Mouse (Mus musculus) liver, adult 2 months (tissue): ENCODE results near the gene Smc1b. TPM values are rescaled to one million over a fixed set of nuclear protein-coding genes. Genes with fewer than 3 reads are reported as not detected.
"Not testable (repeated sequence)": the region's sequence is repeated elsewhere in the genome, so short reads cannot be mapped to it uniquely, and the experiment has no call there.

Experiments used
- DNase-seq: peaks from one replicate; pipeline ENCODE4 v3.0.0-alpha.2; 2011; ENCODE audit warnings: low read depth, low spot score; ENCODE audit errors: extremely low read depth
- H3K27ac ChIP-seq: fragments of 200-500 bp; replicated peaks from 2 replicates; pipeline ENCODE4 v1.5.1; 2012; ENCODE audit warnings: low read depth, mild to moderate bottlenecking, control low read depth, inconsistent platforms, low read length; ENCODE audit not compliant: insufficient read depth
- H3K27me3 ChIP-seq: fragments of 200-500 bp; 2 replicates; pipeline ENCODE4 v1.6.1; 2012; ENCODE audit warnings: mild to moderate bottlenecking, moderate library complexity, low read length, inconsistent platforms; ENCODE audit not compliant: control insufficient read depth, insufficient read depth
- H3K36me3 ChIP-seq: fragments of 200-500 bp; 2 replicates; pipeline ENCODE4 v1.6.1; 2012; ENCODE audit warnings: low read length, inconsistent platforms; ENCODE audit not compliant: control insufficient read depth, insufficient read depth
- H3K4me1 ChIP-seq: fragments of 200-500 bp; 2 replicates; pipeline ENCODE4 v1.6.1; 2011; ENCODE audit warnings: low read length; ENCODE audit not compliant: control insufficient read depth, insufficient read depth
- H3K4me3 ChIP-seq: fragments of 200-500 bp; 2 replicates; pipeline ENCODE4 v1.5.1; 2011; ENCODE audit warnings: low read depth, mild to moderate bottlenecking, control low read depth, low read length, moderate library complexity; ENCODE audit not compliant: insufficient read depth
- H3K79me2 ChIP-seq: fragments of 200-500 bp; 2 replicates; pipeline ENCODE4 v1.6.1; 2012; ENCODE audit warnings: inconsistent platforms, mild to moderate bottlenecking, low read length, moderate library complexity; ENCODE audit not compliant: control insufficient read depth, insufficient read depth
- H3K9ac ChIP-seq: fragments of 200-500 bp; 2 replicates; pipeline ENCODE4 v1.6.1; 2012; ENCODE audit warnings: low read depth, mild to moderate bottlenecking, control low read depth, inconsistent platforms, low read length
- CTCF ChIP-seq: fragments of 200-500 bp; IDR thresholded peaks from 2 replicates; pipeline ENCODE4 v1.5.1; 2011; ENCODE audit warnings: low read depth, low read length, control low read depth
- POLR2A ChIP-seq: fragments of 200-500 bp; IDR thresholded peaks from 2 replicates; pipeline ENCODE4 v1.6.1; 2011; ENCODE audit warnings: low read length, control low read depth; ENCODE audit not compliant: insufficient read depth; ENCODE audit errors: extremely low read depth
- WGBS: fragments of 180-500 bp; shearing (Covaris S2); methylation state at CpG from one replicate; pipeline ENCODE4 v1.1.7; 2018; 5-methylcytosine and 5-hydroxymethylcytosine counted together
- polyA plus RNA-seq: library from polyadenylated mRNA; depleted of rRNA; stranded (reverse); fragments of >200 nt; gene quantifications from 2 replicates; pipeline ENCODE4 v1.2.3, GENCODE M21; 2012
- total RNA-seq: library from RNA; depleted of rRNA; stranded (reverse); fragments of >200 nt; gene quantifications from 2 replicates; pipeline ENCODE4 v1.2.3, GENCODE M21; 2014

Gene Smc1b
- total and polyA plus RNA-seq, 2 experiments, result 0.01 to 2.5 TPM

- H3K79me2 ChIP-seq, result no peaks in the 10 kb centered on the region
- H3K9ac ChIP-seq, result no peak overlapping the region
- TF ChIP-seq CTCF, result no peak
- no peak for TF ChIP-seq POLR2A
- H3K27me3 ChIP-seq, result no peaks in the 10 kb centered on the region
- WGBS, result 87% methylated on average over 10 of the region's 10 CpGs
- no peak overlapping the region for H3K4me3 ChIP-seq
- DNase-seq, result no peak
- H3K27ac ChIP-seq, result no peak overlapping the region
- no peaks in the 10 kb centered on the region for H3K4me1 ChIP-seq
- H3K36me3 ChIP-seq, result no peaks in the 10 kb centered on the region
Measured at GRCm38 (mm10) chr15:85041546-85042225, 90.1 kb downstream of the Smc1b start.

- H3K79me2 ChIP-seq, result no peaks in the 10 kb centered on the region
- H3K4me3 ChIP-seq, result peak overlapping the region; percentile 59
- H3K27ac ChIP-seq, result no peak overlapping the region
- no peak for DNase-seq
- TF ChIP-seq CTCF, result no peak
- TF ChIP-seq POLR2A, result no peak
- H3K36me3 ChIP-seq, result no peaks in the 10 kb centered on the region
- peaks cover 3% of the 10 kb centered on the region; the same call in 1 of the 2 replicates for H3K4me1 ChIP-seq
- peak overlapping the region; percentile 70 for H3K9ac ChIP-seq
- 5% methylated on average over 8 of the region's 8 CpGs for WGBS
- H3K27me3 ChIP-seq, result no peaks in the 10 kb centered on the region
Measured at GRCm38 (mm10) chr15:85037343-85037690, 94.4 kb downstream of the Smc1b start.

GRCm38 (mm10) chr15:85036566-85037342, 95.0 kb downstream of the Smc1b start:
- peaks cover 3% of the 10 kb centered on the region; the same call in 1 of the 2 replicates for H3K4me1 ChIP-seq
- under 1% methylated on average over 74 of the region's 75 CpGs for WGBS
- H3K4me3 ChIP-seq, result peak overlapping the region; percentile 59
- no peak overlapping the region for H3K27ac ChIP-seq
- no peaks in the 10 kb centered on the region for H3K79me2 ChIP-seq
- no peaks in the 10 kb centered on the region for H3K36me3 ChIP-seq
- H3K27me3 ChIP-seq, result no peaks in the 10 kb centered on the region
- DNase-seq, result peak; percentile 77
- TF ChIP-seq POLR2A (0 out of 2 replicates have a peak, but pooled peaks have one; percentile 29), CTCF (no peak)
- H3K9ac ChIP-seq, result peak overlapping the region; percentile 70

- H3K27ac ChIP-seq, DNase-seq, H3K27me3 ChIP-seq, H3K36me3 ChIP-seq, H3K9ac ChIP-seq, H3K4me1 ChIP-seq, H3K4me3 ChIP-seq, H3K79me2 ChIP-seq: not testable (repeated sequence)
- 43% methylated on average over 7 of the region's 7 CpGs for WGBS
Measured at GRCm38 (mm10) chr15:85033916-85034315, 97.8 kb downstream of the Smc1b start.

- H3K36me3 ChIP-seq, result no peaks in the 10 kb centered on the region
- H3K9ac ChIP-seq, result no peak overlapping the region
- TF ChIP-seq CTCF, result no peak
- TF ChIP-seq POLR2A, result no peak
- DNase-seq, result no peak
- no peaks in the 10 kb centered on the region for H3K79me2 ChIP-seq
- H3K27ac ChIP-seq, result no peak overlapping the region
- peaks cover 3% of the 10 kb centered on the region; the same call in 1 of the 2 replicates for H3K4me1 ChIP-seq
- no peaks in the 10 kb centered on the region for H3K27me3 ChIP-seq
- WGBS, result 72% methylated on average over 3 of the region's 3 CpGs
- H3K4me3 ChIP-seq, result no peak overlapping the region
Measured at GRCm38 (mm10) chr15:85031866-85032265, 99.9 kb downstream of the Smc1b start.

GRCm38 (mm10) chr15:85030643-85031042, 101.1 kb downstream of the Smc1b start:
- not testable (repeated sequence) for H3K36me3 ChIP-seq, H3K27me3 ChIP-seq, H3K9ac ChIP-seq, H3K4me3 ChIP-seq, H3K79me2 ChIP-seq, H3K27ac ChIP-seq, H3K4me1 ChIP-seq, DNase-seq
- 61% methylated on average over 1 of the region's 1 CpGs for WGBS

- not testable (repeated sequence) for H3K4me3 ChIP-seq, H3K27me3 ChIP-seq, DNase-seq, H3K27ac ChIP-seq, H3K36me3 ChIP-seq, H3K4me1 ChIP-seq, H3K79me2 ChIP-seq, H3K9ac ChIP-seq
- WGBS, result 75% methylated on average over 1 of the region's 1 CpGs
Measured at GRCm38 (mm10) chr15:85028648-85029047, 103.1 kb downstream of the Smc1b start, which contains the start of gene Fam118a. TSS of gene Fam118a (plus strand) at chr15:85028948.
